Mouse (Mus musculus): ENCODE measurements around the gene Ubl7. TPM values are rescaled to one million over a fixed set of nuclear protein-coding genes. Genes with fewer than 3 reads are reported as not detected.
"Not testable (repeated sequence)": the region's sequence is repeated elsewhere in the genome, so short reads cannot be mapped to it uniquely, and the experiment has no call there.

The Ubl7 gene
- 110 TPM in 2 replicates for polyA plus RNA-seq (2016; fragmentation: Nextera tagmentation; extraction: Ambion mirVana)

- peak within 1 kb of the TSS; percentile 94 for H3K27ac ChIP-seq
- H3K9me3 ChIP-seq, result no peaks in the 10 kb centered on the region
- peaks cover 14% of the 10 kb centered on the region for H3K4me1 ChIP-seq
- peak within 1 kb of the TSS; percentile 80 for H3K4me3 ChIP-seq
- 1% methylated on average over 47 of the region's 47 CpGs for WGBS
- H3K27me3 ChIP-seq (ENCODE audit: insufficient read depth, poor library complexity, severe bottlenecking), result no peaks in the 10 kb centered on the region
- peak; percentile 98 for DNase-seq (ENCODE audit: low spot score)
- peaks cover 14% of the 10 kb centered on the region; the same call in 1 of the 2 replicates for H3K36me3 ChIP-seq
Observed at GRCm38 (mm10) chr9:57910254-57911160, at the start of gene Ubl7. Gene Ubl7, plus strand, starts transcription at chr9:57910979.

DNA sequence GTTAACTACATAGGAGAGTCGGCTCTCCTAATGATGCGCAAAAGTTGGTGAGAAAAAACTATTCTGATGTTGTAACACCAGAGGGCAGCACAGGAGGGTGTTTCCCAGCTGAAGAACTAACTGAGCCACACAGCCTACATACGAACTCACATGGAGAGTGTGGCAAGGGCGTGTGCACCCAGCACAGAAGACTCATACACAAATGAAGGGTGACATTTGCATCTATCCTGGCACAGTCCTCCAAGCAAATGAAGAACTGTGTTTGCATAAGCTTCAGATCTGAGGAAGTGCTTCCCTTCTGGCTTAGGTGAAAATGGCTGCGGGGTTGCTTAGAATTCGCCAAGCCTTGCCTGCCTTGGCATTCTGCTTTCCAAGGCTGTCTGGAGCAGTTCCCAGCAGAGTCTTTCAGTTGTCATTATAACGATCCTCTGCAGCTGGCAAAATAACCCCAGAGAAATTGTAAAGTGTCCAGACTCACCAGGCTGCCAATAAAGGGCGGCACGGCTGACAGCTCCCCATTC lies 48.8 kb upstream of the Ubl7 start:
- Histone ChIP-seq H3K36me3 (no peaks in the 10 kb centered on the region), H3K4me1 (peaks cover 2% of the 10 kb centered on the region; the same call in 1 of the 2 replicates), H3K27me3 (ENCODE audit: insufficient read depth, poor library complexity, severe bottlenecking) (no peaks in the 10 kb centered on the region), H3K4me3 (no peak overlapping the region), H3K27ac (no peak overlapping the region), H3K9me3 (no peaks in the 10 kb centered on the region)
- 46% methylated on average over 9 of the region's 9 CpGs for WGBS
- no peak for DNase-seq (ENCODE audit: low spot score)

- H3K9me3 ChIP-seq, result no peaks in the 10 kb centered on the region
- H3K36me3 ChIP-seq, result no peaks in the 10 kb centered on the region
- no peak for DNase-seq (ENCODE audit: low spot score)
- peaks cover 2% of the 10 kb centered on the region; the same call in 1 of the 2 replicates for H3K4me1 ChIP-seq
- no peak overlapping the region for H3K27ac ChIP-seq
- no peaks in the 10 kb centered on the region for H3K27me3 ChIP-seq (ENCODE audit: insufficient read depth, poor library complexity, severe bottlenecking)
- no peak overlapping the region for H3K4me3 ChIP-seq
Observed at GRCm38 (mm10) chr9:57864336-57864735, 46.4 kb upstream of the Ubl7 start.

DNA sequence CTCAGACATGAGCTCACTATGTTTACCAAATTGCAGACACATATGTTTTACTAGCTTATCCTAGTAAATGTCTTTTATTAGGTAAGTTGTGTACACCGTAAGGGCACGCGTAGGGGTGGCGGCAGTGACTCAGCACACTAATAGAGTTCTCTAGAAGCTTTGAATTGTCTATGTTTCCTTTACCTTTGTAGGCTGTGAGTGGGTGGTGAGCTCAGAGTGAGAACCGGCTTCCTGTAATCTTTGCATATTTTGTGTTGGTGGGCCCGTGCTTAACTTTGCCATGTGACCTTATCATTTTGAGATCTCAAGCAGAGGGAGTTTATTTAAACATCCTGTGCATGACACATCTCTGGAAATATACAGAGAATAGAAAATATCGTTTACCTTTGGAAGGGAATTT lies 44.2 kb upstream of the Ubl7 start:
- no peaks in the 10 kb centered on the region; the same call in 1 of the 2 replicates for H3K27me3 ChIP-seq (ENCODE audit: insufficient read depth, poor library complexity, severe bottlenecking)
- WGBS, result 81% methylated on average over 7 of the region's 7 CpGs
- no peak overlapping the region for H3K4me3 ChIP-seq
- DNase-seq (ENCODE audit: low spot score), result no peak
- no peaks in the 10 kb centered on the region for H3K36me3 ChIP-seq
- H3K9me3 ChIP-seq, result no peaks in the 10 kb centered on the region
- H3K27ac ChIP-seq, result no peak overlapping the region
- H3K4me1 ChIP-seq, result peaks cover 2% of the 10 kb centered on the region; the same call in 1 of the 2 replicates

GRCm38 (mm10) chr9:57867236-57867635 lies 43.5 kb upstream of the Ubl7 start:
- Histone ChIP-seq H3K36me3 (no peaks in the 10 kb centered on the region), H3K27ac (no peak overlapping the region), H3K4me3 (no peak overlapping the region), H3K27me3 (ENCODE audit: insufficient read depth, poor library complexity, severe bottlenecking) (no peaks in the 10 kb centered on the region; the same call in 1 of the 2 replicates), H3K4me1 (no peaks in the 10 kb centered on the region), H3K9me3 (no peaks in the 10 kb centered on the region)
- 83% methylated on average over 4 of the region's 4 CpGs for WGBS
- no peak for DNase-seq (ENCODE audit: low spot score)

GRCm38 (mm10) chr9:57867880-57868279 lies 42.9 kb upstream of the Ubl7 start:
- no peak overlapping the region for H3K27ac ChIP-seq
- H3K9me3 ChIP-seq, result no peaks in the 10 kb centered on the region
- no peaks in the 10 kb centered on the region; the same call in 1 of the 2 replicates for H3K27me3 ChIP-seq (ENCODE audit: insufficient read depth, poor library complexity, severe bottlenecking)
- no peaks in the 10 kb centered on the region for H3K4me1 ChIP-seq
- no peak for DNase-seq (ENCODE audit: low spot score)
- 80% methylated on average over 5 of the region's 5 CpGs for WGBS
- no peaks in the 10 kb centered on the region for H3K36me3 ChIP-seq
- H3K4me3 ChIP-seq, result no peak overlapping the region

DNA sequence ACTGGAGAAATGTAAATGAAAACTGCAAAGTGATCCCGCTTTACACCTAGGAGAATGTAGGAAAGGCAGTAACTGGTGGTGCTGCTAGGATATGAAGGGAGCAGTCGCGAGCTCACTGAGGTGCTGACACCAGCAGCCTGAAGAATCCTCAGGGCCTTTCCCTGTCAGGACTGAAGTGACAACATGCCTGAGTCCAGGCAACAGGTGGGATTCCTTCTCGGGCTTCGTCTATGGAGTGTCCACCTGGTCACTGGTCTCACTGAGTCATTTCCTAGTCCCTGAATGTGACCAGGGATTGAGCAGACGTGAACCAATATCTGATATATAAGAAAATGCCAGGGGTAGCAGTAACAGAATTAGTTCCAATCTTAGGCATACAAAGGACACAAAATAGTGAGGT lies 42.0 kb upstream of the Ubl7 start:
- H3K9me3 ChIP-seq, result no peaks in the 10 kb centered on the region
- H3K36me3 ChIP-seq, result no peaks in the 10 kb centered on the region
- no peak overlapping the region for H3K4me3 ChIP-seq
- DNase-seq (ENCODE audit: low spot score), result no peak
- WGBS, result 69% methylated on average over 6 of the region's 6 CpGs
- H3K4me1 ChIP-seq, result no peaks in the 10 kb centered on the region
- H3K27ac ChIP-seq, result no peak overlapping the region
- H3K27me3 ChIP-seq (ENCODE audit: insufficient read depth, poor library complexity, severe bottlenecking), result no peaks in the 10 kb centered on the region; the same call in 1 of the 2 replicates

- no peak overlapping the region for H3K27ac ChIP-seq
- H3K27me3 ChIP-seq (ENCODE audit: insufficient read depth, poor library complexity, severe bottlenecking), result no peaks in the 10 kb centered on the region; the same call in 1 of the 2 replicates
- 46% methylated on average over 2 of the region's 2 CpGs for WGBS
- DNase-seq (ENCODE audit: low spot score), result no peak
- no peaks in the 10 kb centered on the region for H3K4me1 ChIP-seq
- no peak overlapping the region for H3K4me3 ChIP-seq
- no peaks in the 10 kb centered on the region for H3K36me3 ChIP-seq
- no peaks in the 10 kb centered on the region for H3K9me3 ChIP-seq
Observed at GRCm38 (mm10) chr9:57870273-57870816, 40.4 kb upstream of the Ubl7 start.

DNA sequence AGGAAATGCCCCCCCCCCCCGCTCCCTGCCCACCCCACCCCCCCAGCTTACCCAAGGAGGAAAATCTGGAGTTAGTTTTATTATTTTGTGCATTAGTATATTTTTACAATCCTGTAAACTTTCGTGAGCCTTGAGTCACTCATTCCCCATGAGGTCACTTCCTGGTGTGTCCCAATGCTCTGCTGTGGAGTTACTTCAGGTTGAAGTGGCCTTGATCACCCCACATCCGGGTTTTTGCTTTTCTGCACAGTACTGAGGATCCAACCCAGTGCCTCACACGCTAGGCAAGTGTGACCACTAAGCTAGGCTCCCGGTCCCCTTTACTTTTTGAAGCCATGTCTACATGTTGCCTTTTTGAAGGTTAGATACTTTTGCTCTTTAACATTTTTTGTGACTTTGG lies 36.6 kb upstream of the Ubl7 start:
- Histone ChIP-seq H3K36me3 (no peaks in the 10 kb centered on the region), H3K27me3 (ENCODE audit: insufficient read depth, poor library complexity, severe bottlenecking) (no peaks in the 10 kb centered on the region; the same call in 1 of the 2 replicates), H3K4me3 (no peak overlapping the region), H3K27ac (no peak overlapping the region), H3K9me3 (no peaks in the 10 kb centered on the region), H3K4me1 (no peaks in the 10 kb centered on the region)
- 76% methylated on average over 5 of the region's 5 CpGs for WGBS
- DNase-seq (ENCODE audit: low spot score), result no peak

- Histone ChIP-seq H3K36me3 (no peaks in the 10 kb centered on the region), H3K4me3 (no peak overlapping the region), H3K4me1 (no peaks in the 10 kb centered on the region), H3K27me3 (ENCODE audit: insufficient read depth, poor library complexity, severe bottlenecking) (no peaks in the 10 kb centered on the region; the same call in 1 of the 2 replicates), H3K27ac (no peak overlapping the region), H3K9me3 (no peaks in the 10 kb centered on the region)
- DNase-seq (ENCODE audit: low spot score), result no peak
- 71% methylated on average over 3 of the region's 3 CpGs for WGBS
Observed at GRCm38 (mm10) chr9:57874994-57875393, 35.8 kb upstream of the Ubl7 start.

DNA sequence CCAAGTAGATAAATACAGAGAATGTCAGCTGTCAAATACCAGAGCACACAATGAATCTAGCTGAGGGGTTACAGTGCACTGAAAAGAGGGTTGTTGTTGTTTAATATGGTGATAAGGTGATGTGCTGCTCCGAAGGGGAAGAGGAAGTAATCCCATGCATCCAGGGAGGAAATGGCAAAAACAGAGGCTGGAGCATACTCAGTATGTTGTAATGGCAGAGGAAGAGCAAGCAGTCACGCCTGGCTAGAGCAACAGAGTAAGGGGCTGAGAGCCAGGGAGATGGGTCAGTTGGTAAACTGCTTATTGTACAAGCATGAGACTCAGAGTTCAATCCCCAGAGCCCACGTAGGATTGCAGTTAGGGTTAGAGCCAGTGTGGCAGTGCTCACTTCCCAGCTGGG lies 31.6 kb upstream of the Ubl7 start:
- Histone ChIP-seq H3K4me1 (no peaks in the 10 kb centered on the region), H3K27me3 (ENCODE audit: insufficient read depth, poor library complexity, severe bottlenecking) (no peaks in the 10 kb centered on the region), H3K9me3 (no peaks in the 10 kb centered on the region), H3K27ac (no peak overlapping the region), H3K36me3 (no peaks in the 10 kb centered on the region), H3K4me3 (no peak overlapping the region)
- WGBS, result 47% methylated on average over 3 of the region's 3 CpGs
- no peak for DNase-seq (ENCODE audit: low spot score)

DNA sequence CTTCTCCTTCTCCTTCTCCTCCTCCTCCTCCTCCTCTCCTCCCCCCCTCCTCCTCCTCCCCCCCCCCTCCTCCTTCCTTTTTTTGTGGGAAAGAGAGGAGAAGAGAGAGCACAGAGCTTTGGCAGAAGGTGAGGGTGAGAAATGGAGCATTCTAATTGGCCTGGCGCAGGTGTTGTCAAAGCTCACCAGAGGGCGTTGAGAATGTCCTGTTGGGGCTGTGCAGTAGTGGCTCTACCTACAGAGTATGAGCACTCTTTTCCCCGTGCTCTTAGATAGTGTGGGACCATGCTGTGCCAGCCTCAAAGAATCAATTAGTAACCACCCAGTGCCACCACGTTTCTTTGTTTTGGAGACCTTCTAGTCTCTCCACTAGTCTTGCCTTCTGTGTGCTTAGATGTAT lies 30.5 kb upstream of the Ubl7 start:
- no peaks in the 10 kb centered on the region for H3K9me3 ChIP-seq
- WGBS, result 18% methylated on average over 4 of the region's 4 CpGs

DNA sequence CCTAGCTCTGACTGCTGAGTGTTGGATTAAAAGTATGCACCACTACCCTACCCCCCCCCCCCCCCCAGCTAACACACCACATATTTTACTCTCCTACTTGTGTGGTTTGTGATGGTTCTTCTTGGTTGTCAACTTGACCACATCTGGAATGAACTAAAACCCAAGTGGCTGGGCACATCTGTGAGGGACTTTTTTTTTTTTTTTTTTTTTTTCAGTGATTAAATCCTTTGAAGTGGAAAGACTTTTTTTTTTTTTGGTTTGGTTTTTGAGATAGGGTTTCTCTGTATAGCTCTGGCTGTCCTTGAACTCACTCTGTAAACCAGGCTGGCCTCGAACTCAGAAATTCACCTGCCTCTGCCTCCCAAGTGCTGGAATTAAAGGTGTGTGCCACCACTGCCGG lies 29.0 kb upstream of the Ubl7 start:
- not testable (repeated sequence) for H3K27ac ChIP-seq; H3K4me3 ChIP-seq; H3K36me3 ChIP-seq; DNase-seq (ENCODE audit: low spot score); H3K9me3 ChIP-seq; H3K4me1 ChIP-seq; H3K27me3 ChIP-seq (ENCODE audit: insufficient read depth, poor library complexity, severe bottlenecking)
- 69% methylated on average over 2 of the region's 2 CpGs for WGBS

More for the DNA sequence above, 30.5 kb upstream of the Ubl7 start:
- Histone ChIP-seq H3K27me3 (ENCODE audit: insufficient read depth, poor library complexity, severe bottlenecking) (no peaks in the 10 kb centered on the region), H3K27ac (no peak overlapping the region), H3K4me3 (no peak overlapping the region), H3K4me1 (no peaks in the 10 kb centered on the region), H3K36me3 (no peaks in the 10 kb centered on the region)
- no peak for DNase-seq (ENCODE audit: low spot score)

Data from heart, embryonic 10.5 days (tissue).